In genomic region chr10:124570746-124571145, GRCm38 (mm10) we compare ENCODE assay signal across 14 mouse cellular contexts.
DNase-seq lines count a peak whose midpoint lies in the region; ATAC-seq and TF ChIP-seq lines count a peak whose summit lies in the region.
"Had no signal": no experiment of that assay in that cellular context is flagged by ENCODE, and none has a peak within 500 bp of the region (broad histone marks: within the 10 kb centered on the region; RNA-seq: fewer than 3 reads in every experiment).

No protein-coding gene starts in this region.

- no peak overlapping the region for H3K27ac ChIP-seq in hindbrain, embryonic 14.5 days
- H3K27ac ChIP-seq in hindbrain, embryonic 13.5 days: no peak overlapping the region
- no peak overlapping the region for H3K27ac ChIP-seq in forebrain, embryonic 16.5 days (ENCODE audit: low read length)
- H3K27ac ChIP-seq in layer of hippocampus, adult 2 months: no peak overlapping the region
- H3K27ac ChIP-seq: liver, embryonic 13.5 days had no signal

- ATAC-seq in hindbrain, embryonic 14.5 days (ENCODE audit: low FRiP score): no peak
- ATAC-seq in hindbrain, embryonic 13.5 days (ENCODE audit: low FRiP score): no peak
- peak; percentile 61 for ATAC-seq in forebrain, embryonic 16.5 days

- intact Hi-C loops in left cerebral cortex, postnatal 4 days (cut with DNase I): no loop called here

- H3K9me3 ChIP-seq in hindbrain, embryonic 14.5 days (ENCODE audit: control insufficient read depth, low read length): no peaks in the 10 kb centered on the region
- H3K9me3 ChIP-seq in hindbrain, embryonic 13.5 days: no peaks in the 10 kb centered on the region
- no peaks in the 10 kb centered on the region for H3K9me3 ChIP-seq in forebrain, embryonic 16.5 days (ENCODE audit: control insufficient read depth, low read length)

- peak; percentile 61 for DNase-seq in hindbrain, embryonic 14.5 days (ENCODE audit: low spot score)
- DNase-seq in layer of hippocampus, adult 2 months (ENCODE audit: low spot score in 2 of 2): peak; percentile 64 to 76
- peak; percentile 44 for DNase-seq in left cerebral cortex, postnatal 4 days
- no peak for DNase-seq in heart, adult 9 months (ENCODE audit: low spot score in 2 of 2)
- no peak for DNase-seq in embryo, embryonic 10 days (ENCODE audit: low spot score)
- DNase-seq in liver: no peak
- DNase-seq: adrenal gland, postnatal 36 days; gastrocnemius, postnatal 14 days; heart, postnatal 14 days; liver, embryonic 13.5 days; lung, postnatal 36 days had no signal

- H3K4me3 ChIP-seq in hindbrain, embryonic 14.5 days (replicated peaks; ENCODE audit: low read length): no peak overlapping the region
- no peak overlapping the region for H3K4me3 ChIP-seq in hindbrain, embryonic 13.5 days
- no peak overlapping the region for H3K4me3 ChIP-seq in forebrain, embryonic 16.5 days (replicated peaks; ENCODE audit: low read length)
- H3K4me3 ChIP-seq in layer of hippocampus, adult 2 months: no peak overlapping the region
- H3K4me3 ChIP-seq: liver, embryonic 13.5 days; myocyte had no signal

- no peaks in the 10 kb centered on the region for H3K27me3 ChIP-seq in hindbrain, embryonic 14.5 days (ENCODE audit: control insufficient read depth, insufficient read depth, low read length)
- no peaks in the 10 kb centered on the region for H3K27me3 ChIP-seq in hindbrain, embryonic 13.5 days
- H3K27me3 ChIP-seq in forebrain, embryonic 16.5 days (replicated peaks; ENCODE audit: control insufficient read depth, insufficient read depth, low read length): no peaks in the 10 kb centered on the region
- H3K27me3 ChIP-seq: liver, embryonic 13.5 days had no signal

- no peak overlapping the region for H3K9ac ChIP-seq in hindbrain, embryonic 14.5 days
- no peak overlapping the region for H3K9ac ChIP-seq in hindbrain, embryonic 13.5 days
- no peak overlapping the region for H3K9ac ChIP-seq in forebrain, embryonic 16.5 days (replicated peaks; ENCODE audit: low read depth, low read length)
- H3K9ac ChIP-seq: liver, embryonic 13.5 days had no signal

- 44% methylated on average over 4 of the region's 4 CpGs for WGBS in hindbrain, embryonic 14.5 days
- WGBS in hindbrain, embryonic 13.5 days: 60% methylated on average over 4 of the region's 4 CpGs
- 21% methylated on average over 4 of the region's 4 CpGs for WGBS in forebrain, embryonic 16.5 days

- H3K36me3 ChIP-seq in hindbrain, embryonic 14.5 days (replicated peaks; ENCODE audit: control insufficient read depth, insufficient read depth): no peaks in the 10 kb centered on the region
- H3K36me3 ChIP-seq in hindbrain, embryonic 13.5 days: no peaks in the 10 kb centered on the region
- no peaks in the 10 kb centered on the region for H3K36me3 ChIP-seq in forebrain, embryonic 16.5 days (ENCODE audit: control insufficient read depth, insufficient read depth)
- H3K36me3 ChIP-seq: liver, embryonic 13.5 days had no signal

- no peak overlapping the region for H3K4me2 ChIP-seq in hindbrain, embryonic 14.5 days (replicated peaks)
- H3K4me2 ChIP-seq in hindbrain, embryonic 13.5 days: no peak overlapping the region
- no peak overlapping the region for H3K4me2 ChIP-seq in forebrain, embryonic 16.5 days (ENCODE audit: low read length)
- H3K4me2 ChIP-seq: liver, embryonic 13.5 days had no signal

- TF ChIP-seq CTCF in layer of hippocampus, adult 2 months (conservative IDR thresholded peaks at IDR 0.05): no peak

- H3K4me1 ChIP-seq in hindbrain, embryonic 14.5 days (replicated peaks; ENCODE audit: control insufficient read depth, insufficient read depth, low read length): no peaks in the 10 kb centered on the region
- H3K4me1 ChIP-seq in hindbrain, embryonic 13.5 days (replicated peaks): no peaks in the 10 kb centered on the region
- H3K4me1 ChIP-seq in forebrain, embryonic 16.5 days (replicated peaks; ENCODE audit: control insufficient read depth, insufficient read depth, low read length): no peaks in the 10 kb centered on the region
- H3K4me1 ChIP-seq: liver, embryonic 13.5 days had no signal

Comparison
In these comparisons a context has a peak if more than half of its experiments do, and no peak if none do; other contexts are left out.
1. DNase-seq: peak in hindbrain, embryonic 14.5 days (single experiment), layer of hippocampus, adult 2 months (2 of 2) and left cerebral cortex, postnatal 4 days (single experiment); none in heart, adult 9 months (0 of 2), embryo, embryonic 10 days (single experiment) and liver (single experiment).